Mouse (Mus musculus) lung, adult 2 months (tissue): ENCODE data around the gene Prss46. TPM values are rescaled to one million over a fixed set of nuclear protein-coding genes. Genes with fewer than 3 reads are reported as not detected.

Experiments used
- DNase-seq: peaks from one replicate; pipeline ENCODE4 v3.0.0; 2022
- H3K4me1 ChIP-seq: fragments of 200-500 bp; 2 replicates; pipeline ENCODE4 v1.6.1; 2011; ENCODE audit warnings: low read length; ENCODE audit not compliant: control insufficient read depth, insufficient read depth
- H3K4me3 ChIP-seq: fragments of 200-500 bp; replicated peaks from 2 replicates; pipeline ENCODE3; 2011; ENCODE audit warnings: low read depth, mild to moderate bottlenecking, control low read depth, low read length; ENCODE audit errors: extremely low read depth
- CTCF ChIP-seq: fragments of 200-500 bp; IDR thresholded peaks from 2 replicates; pipeline ENCODE4 v1.5.1; 2011; ENCODE audit warnings: mild to moderate bottlenecking, low read length, control low read depth; ENCODE audit not compliant: insufficient read depth
- POLR2A ChIP-seq: fragments of 200-500 bp; IDR thresholded peaks from 2 replicates; pipeline ENCODE4 v1.6.1; 2011; ENCODE audit warnings: low read depth, mild to moderate bottlenecking, control low read depth, low read length, borderline replicate concordance; ENCODE audit errors: extremely low read depth
- WGBS: fragments of 180-500 bp; shearing (Covaris S2); methylation state at CpG from one replicate; pipeline ENCODE4 v1.1.7; 2018; 5-methylcytosine and 5-hydroxymethylcytosine counted together
- polyA plus RNA-seq: library from polyadenylated mRNA; depleted of rRNA; stranded (reverse); fragments of >200 nt; gene quantifications from 2 replicates; pipeline ENCODE4 v1.2.3, GENCODE M21; 2012

Gene Prss46
- polyA plus RNA-seq, 1 experiment: not detected

GRCm38 (mm10) chr9:110826390-110826789 is 17.9 kb upstream of the Prss46 start, which contains the start of gene Prss43:
Prss43 (plus strand) TSS chr9:110826690.
- Histone ChIP-seq H3K4me1 (no peaks in the 10 kb centered on the region), H3K4me3 (no peak within 1 kb of the TSS)
- TF ChIP-seq CTCF: no peak
- TF ChIP-seq POLR2A: no peak
- 69% methylated on average over 3 of the region's 3 CpGs for WGBS
- no peak for DNase-seq

GRCm38 (mm10) chr9:110833021-110833420 is 11.3 kb upstream of the Prss46 start:
- H3K4me1 ChIP-seq: no peaks in the 10 kb centered on the region
- no peak overlapping the region for H3K4me3 ChIP-seq
- no peak for DNase-seq
- 72% methylated on average over 5 of the region's 5 CpGs for WGBS
- TF ChIP-seq POLR2A: no peak
- no peak for TF ChIP-seq CTCF

GRCm38 (mm10) chr9:110834411-110834810 is 9.9 kb upstream of the Prss46 start, which contains the start of gene Prss45:
Prss45 (plus strand) TSS chr9:110834588.
- WGBS: 78% methylated on average over 19 of the region's 19 CpGs

GRCm38 (mm10) chr9:110834961-110835360 is 9.3 kb upstream of the Prss46 start:
- Histone ChIP-seq H3K4me3 (no peak overlapping the region), H3K4me1 (no peaks in the 10 kb centered on the region)
- TF ChIP-seq CTCF (no peak), POLR2A (no peak)
- DNase-seq: no peak
- 45% methylated on average over 10 of the region's 10 CpGs for WGBS

More at GRCm38 (mm10) chr9:110834411-110834810, 9.9 kb upstream of the Prss46 start, which contains the start of gene Prss45:
- no peak for DNase-seq
- no peak for TF ChIP-seq POLR2A
- no peak for TF ChIP-seq CTCF
- no peak within 1 kb of the TSS for H3K4me3 ChIP-seq
- no peaks in the 10 kb centered on the region for H3K4me1 ChIP-seq

- Histone ChIP-seq H3K4me1 (no peaks in the 10 kb centered on the region), H3K4me3 (no peak overlapping the region)
- TF ChIP-seq CTCF (no peak), POLR2A (no peak)
- DNase-seq: no peak
- WGBS: 50% methylated on average over 2 of the region's 2 CpGs
Observed at GRCm38 (mm10) chr9:110836112-110836511, 8.2 kb upstream of the Prss46 start.

GRCm38 (mm10) chr9:110840905-110841304 is 3.4 kb upstream of the Prss46 start:
- H3K4me1 ChIP-seq: no peaks in the 10 kb centered on the region; the same call in 1 of the 2 replicates
- TF ChIP-seq CTCF: no peak
- TF ChIP-seq POLR2A: no peak
- no peak for DNase-seq
- 74% methylated on average over 6 of the region's 6 CpGs for WGBS
- no peak overlapping the region for H3K4me3 ChIP-seq

GRCm38 (mm10) chr9:110841438-110841837 is 2.9 kb upstream of the Prss46 start:
- TF ChIP-seq POLR2A: no peak
- TF ChIP-seq CTCF: no peak
- peak; percentile 17 for DNase-seq
- H3K4me1 ChIP-seq: no peaks in the 10 kb centered on the region; the same call in 1 of the 2 replicates
- no peak overlapping the region for H3K4me3 ChIP-seq
- 20% methylated on average over 2 of the region's 2 CpGs for WGBS

- DNase-seq: no peak
- H3K4me3 ChIP-seq: no peak overlapping the region
- 70% methylated on average over 7 of the region's 7 CpGs for WGBS
- TF ChIP-seq CTCF (no peak), POLR2A (no peak)
- no peaks in the 10 kb centered on the region for H3K4me1 ChIP-seq
Observed at GRCm38 (mm10) chr9:110849162-110849561, 4.9 kb downstream of the Prss46 start.

GRCm38 (mm10) chr9:110855903-110856302 is 11.6 kb downstream of the Prss46 start:
- TF ChIP-seq POLR2A: no peak
- WGBS: 68% methylated on average over 7 of the region's 7 CpGs

GRCm38 (mm10) chr9:110856920-110857319 is 12.6 kb downstream of the Prss46 start:
- TF ChIP-seq POLR2A: no peak
- TF ChIP-seq CTCF: no peak
- no peak for DNase-seq
- H3K4me1 ChIP-seq: no peaks in the 10 kb centered on the region
- WGBS: 31% methylated on average over 4 of the region's 4 CpGs
- no peak overlapping the region for H3K4me3 ChIP-seq

More at GRCm38 (mm10) chr9:110855903-110856302, 11.6 kb downstream of the Prss46 start:
- DNase-seq: no peak
- Histone ChIP-seq H3K4me3 (no peak overlapping the region), H3K4me1 (no peaks in the 10 kb centered on the region)

- Histone ChIP-seq H3K4me3 (no peak within 1 kb of the TSS), H3K4me1 (no peaks in the 10 kb centered on the region)
- 17% methylated on average over 50 of the region's 50 CpGs for WGBS
- no peak for DNase-seq
- TF ChIP-seq CTCF (0 out of 2 replicates have a peak, but pooled peaks have one; percentile 12), POLR2A (no peak)
Observed at GRCm38 (mm10) chr9:110857781-110858472, 13.6 kb downstream of the Prss46 start, which contains the start of gene Prss50. Prss50 (plus strand) TSS chr9:110857967.
